Mouse (Mus musculus) megakaryocyte, embryonic 14.5 days (primary cell): ENCODE data around the gene Vwa3b. TPM values are rescaled to one million over a fixed set of nuclear protein-coding genes. Genes with fewer than 3 reads are reported as not detected.

Experiments
- H3K27me3 ChIP-seq: replicated peaks from 2 replicates; pipeline ENCODE3; 2012; ENCODE audit warnings: inconsistent platforms
- H3K36me3 ChIP-seq: replicated peaks from 2 replicates; pipeline ENCODE3; 2012; ENCODE audit warnings: low read length, inconsistent platforms, mixed read lengths
- H3K4me1 ChIP-seq: 2 replicates; pipeline ENCODE4 v1.6.1; 2012; ENCODE audit warnings: inconsistent platforms
- H3K4me3 ChIP-seq: replicated peaks from 2 replicates; pipeline ENCODE3; 2012; ENCODE audit warnings: moderate library complexity, mild to moderate bottlenecking, inconsistent platforms
- H3K9me3 ChIP-seq: 2 replicates; pipeline ENCODE4 v1.6.1; 2012; ENCODE audit warnings: inconsistent platforms
- FLI1 ChIP-seq: IDR thresholded peaks from 2 replicates; pipeline ENCODE4 v1.6.1; 2012; ENCODE audit warnings: low read length, inconsistent platforms, mixed read lengths
- GATA1 ChIP-seq: IDR thresholded peaks from 3 replicates; pipeline ENCODE4 v1.6.1; 2012; ENCODE audit warnings: mixed read lengths, low read length, inconsistent platforms, borderline replicate concordance
- polyA plus RNA-seq: library from polyadenylated mRNA; stranded (reverse); fragments of >175 nt; gene quantifications from 2 replicates; pipeline ENCODE4 v1.2.3, GENCODE M21; 2012; ENCODE audit warnings: low replicate concordance; ENCODE audit not compliant: insufficient read depth

Vwa3b gene
- polyA plus RNA-seq, 1 experiment = not detected

DNA sequence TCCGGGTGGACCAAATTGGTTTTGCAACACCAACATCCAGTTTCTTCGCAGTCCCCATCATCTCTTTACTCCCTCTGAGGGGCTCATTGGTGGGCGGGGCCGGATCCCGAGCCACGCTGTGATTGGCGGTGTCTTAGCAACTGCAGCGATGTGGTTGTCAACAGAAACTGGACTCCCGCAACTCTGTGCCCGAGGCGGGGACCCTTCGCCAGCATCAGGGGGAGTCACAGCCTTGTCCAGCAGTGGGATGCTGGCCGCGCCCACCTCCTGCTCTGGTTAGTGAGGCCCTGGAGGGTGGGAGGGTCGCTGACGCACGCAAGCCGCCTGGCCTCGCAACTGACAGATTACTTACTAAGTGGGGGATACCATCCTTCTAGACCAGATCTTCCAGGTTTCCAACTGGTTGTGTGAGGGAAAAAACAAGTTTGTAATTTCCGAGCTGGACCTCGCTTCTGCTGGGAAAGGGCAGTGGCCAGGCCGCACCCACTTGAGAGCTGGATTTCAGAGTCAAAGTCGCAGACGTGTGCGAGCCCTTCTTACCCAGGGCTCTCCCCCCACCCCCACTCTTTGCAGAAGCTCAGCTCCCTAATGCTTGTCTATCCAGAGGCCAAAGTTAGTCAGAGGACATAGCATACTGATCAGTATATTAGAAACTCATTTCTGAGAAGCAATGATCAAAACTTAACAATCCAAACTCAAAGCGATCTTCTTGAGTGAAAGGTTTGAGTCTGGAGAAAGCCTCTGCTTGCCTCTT is 2.9 kb downstream of the Vwa3b start:
- TF ChIP-seq GATA1 (no peak), FLI1 (no peak)
- Histone ChIP-seq H3K4me3 (peak overlapping the region; percentile 91), H3K4me1 (peaks cover 33% of the 10 kb centered on the region), H3K36me3 (no peaks in the 10 kb centered on the region), H3K27me3 (peaks cover 56% of the 10 kb centered on the region), H3K9me3 (no peaks in the 10 kb centered on the region)

DNA sequence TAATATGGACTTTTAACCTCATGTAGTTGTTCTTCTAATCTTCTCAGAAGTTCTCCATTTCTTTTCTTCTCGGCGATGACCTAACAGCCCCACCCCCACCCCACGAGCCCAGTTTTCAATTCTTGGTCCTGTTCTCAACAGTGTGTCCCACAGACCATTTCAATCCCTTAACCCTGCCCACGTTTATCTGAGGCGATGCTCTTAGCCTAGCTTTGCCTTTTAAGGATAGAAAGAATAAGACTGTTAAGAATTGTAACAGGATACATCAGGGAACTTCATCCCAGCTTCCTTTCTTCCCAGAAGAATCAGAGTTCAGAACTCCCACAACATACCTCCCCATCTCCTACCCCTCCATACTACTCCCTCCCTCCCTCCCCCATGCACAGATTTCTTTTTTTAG is 3.5 kb downstream of the Vwa3b start:
- Histone ChIP-seq H3K9me3 (no peaks in the 10 kb centered on the region), H3K36me3 (no peaks in the 10 kb centered on the region), H3K4me1 (peaks cover 33% of the 10 kb centered on the region), H3K27me3 (peaks cover 54% of the 10 kb centered on the region), H3K4me3 (peak overlapping the region; percentile 91)
- TF ChIP-seq FLI1 (no peak), GATA1 (no peak)

DNA sequence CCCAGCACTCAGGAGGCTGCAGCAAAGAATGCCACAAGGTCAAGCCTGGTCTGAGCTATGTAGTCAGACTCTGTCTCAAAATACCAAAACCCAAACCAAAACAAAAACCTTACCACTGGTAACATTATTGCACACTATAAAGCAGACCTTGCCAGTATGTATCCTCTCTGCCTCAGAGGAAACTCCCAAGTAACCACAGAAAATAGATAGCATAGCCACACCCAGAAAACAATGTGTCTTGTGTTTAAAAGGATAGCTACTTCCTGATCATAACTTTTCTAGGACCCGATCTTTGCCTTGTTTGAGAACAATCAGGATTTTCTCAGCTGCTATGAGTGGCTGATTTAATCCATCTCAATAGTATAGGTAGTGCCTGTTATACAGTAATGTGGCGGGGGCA is 4.3 kb downstream of the Vwa3b start:
- Histone ChIP-seq H3K4me1 (peaks cover 33% of the 10 kb centered on the region), H3K4me3 (peak overlapping the region; percentile 1), H3K9me3 (no peaks in the 10 kb centered on the region), H3K36me3 (no peaks in the 10 kb centered on the region), H3K27me3 (peaks cover 47% of the 10 kb centered on the region)
- TF ChIP-seq GATA1 = no peak

DNA sequence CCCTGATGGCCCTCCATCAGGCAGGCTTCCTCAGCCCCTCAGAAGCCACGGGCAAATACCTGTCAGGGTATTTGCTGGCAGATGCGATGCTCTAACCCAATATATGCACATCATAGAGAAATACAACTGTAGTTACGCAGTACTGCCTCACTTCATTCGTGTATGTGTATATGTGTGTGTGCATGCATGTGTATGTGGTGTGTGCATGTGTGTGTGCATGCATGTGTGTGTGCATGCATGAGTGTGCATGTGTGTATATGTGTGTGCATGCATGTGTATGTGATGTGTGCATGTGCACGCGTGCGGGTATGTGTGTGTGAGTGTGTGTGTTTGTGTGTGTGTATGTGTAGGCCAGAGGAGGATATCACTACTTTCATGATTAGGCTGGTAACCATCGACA is 9.5 kb downstream of the Vwa3b start:
- peaks cover 12% of the 10 kb centered on the region for H3K27me3 ChIP-seq
- H3K4me3 ChIP-seq = peak overlapping the region; percentile 44
- H3K4me1 ChIP-seq = peaks cover 3% of the 10 kb centered on the region
- TF ChIP-seq GATA1 = no peak; the same call in 2 of the 3 replicates
- TF ChIP-seq FLI1 = no peak
- H3K9me3 ChIP-seq = no peaks in the 10 kb centered on the region
- no peaks in the 10 kb centered on the region for H3K36me3 ChIP-seq

DNA sequence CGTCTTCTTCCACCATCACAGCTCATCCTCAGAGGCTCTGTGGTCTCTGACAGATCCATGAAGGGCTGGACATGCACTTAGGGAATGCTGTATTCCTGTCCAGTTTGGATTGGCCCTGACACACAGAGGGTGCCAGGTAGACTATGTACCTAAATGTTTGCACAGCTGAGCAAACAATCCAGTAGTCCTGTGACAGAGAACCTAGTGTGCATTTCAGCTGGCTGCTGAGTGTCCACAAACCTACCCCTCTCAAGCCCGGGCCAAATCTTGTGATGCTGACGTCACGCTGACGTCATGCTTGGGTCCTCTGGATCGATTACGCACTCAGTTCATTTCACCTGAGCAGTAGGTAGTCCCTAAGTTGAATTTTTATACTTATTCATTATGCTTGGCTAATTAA is 14.7 kb downstream of the Vwa3b start:
- H3K9me3 ChIP-seq = no peaks in the 10 kb centered on the region
- H3K36me3 ChIP-seq = no peaks in the 10 kb centered on the region
- no peak for TF ChIP-seq FLI1
- no peaks in the 10 kb centered on the region for H3K27me3 ChIP-seq
- H3K4me3 ChIP-seq = no peak overlapping the region
- H3K4me1 ChIP-seq = no peaks in the 10 kb centered on the region; the same call in 1 of the 2 replicates

DNA sequence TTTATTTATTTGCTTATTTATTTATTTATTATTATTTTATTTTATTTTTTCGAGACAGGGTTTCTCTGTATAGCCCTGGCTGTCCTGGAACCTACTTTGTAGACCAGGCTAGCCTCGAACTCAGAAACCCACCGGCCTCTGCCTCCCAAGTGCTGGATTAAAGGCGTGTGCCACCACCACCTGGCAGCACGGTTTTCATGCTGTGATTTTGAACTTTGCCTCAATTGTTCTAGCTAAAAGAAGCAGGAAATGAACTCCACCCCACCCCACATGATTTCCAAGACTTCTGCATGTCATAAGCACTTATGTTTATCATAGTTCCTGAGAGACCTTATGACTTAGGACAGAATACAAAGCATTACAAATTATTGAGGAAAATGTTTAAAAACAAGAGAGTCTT is 15.5 kb downstream of the Vwa3b start:
- TF ChIP-seq GATA1 (no peak), FLI1 (no peak)
- Histone ChIP-seq H3K4me3 (no peak overlapping the region), H3K36me3 (no peaks in the 10 kb centered on the region), H3K27me3 (no peaks in the 10 kb centered on the region), H3K9me3 (peaks cover 2% of the 10 kb centered on the region; the same call in 1 of the 2 replicates), H3K4me1 (no peaks in the 10 kb centered on the region)

DNA sequence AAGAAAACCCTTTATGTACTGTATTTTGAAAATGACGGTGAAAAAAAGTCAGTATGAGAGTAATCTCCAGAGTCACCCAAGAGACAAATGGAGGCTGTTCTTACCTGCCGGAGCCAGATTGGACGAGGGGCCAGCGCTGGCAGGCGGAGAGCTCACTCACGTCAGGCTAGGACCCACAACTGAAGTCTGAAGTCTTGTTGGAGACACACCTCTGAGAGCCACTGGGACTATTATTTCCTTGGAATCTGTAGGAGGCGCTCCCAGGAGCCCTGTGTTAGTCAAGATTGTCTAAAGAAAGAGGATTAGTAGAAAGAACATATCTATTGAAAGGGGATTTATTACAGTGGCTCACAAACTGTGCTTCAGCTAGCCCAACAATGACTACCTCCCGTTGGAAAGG is 16.4 kb downstream of the Vwa3b start:
- Histone ChIP-seq H3K27me3 (no peaks in the 10 kb centered on the region), H3K9me3 (peaks cover 4% of the 10 kb centered on the region), H3K4me3 (no peak overlapping the region), H3K36me3 (no peaks in the 10 kb centered on the region), H3K4me1 (no peaks in the 10 kb centered on the region)
- TF ChIP-seq FLI1 = no peak
- no peak for TF ChIP-seq GATA1

DNA sequence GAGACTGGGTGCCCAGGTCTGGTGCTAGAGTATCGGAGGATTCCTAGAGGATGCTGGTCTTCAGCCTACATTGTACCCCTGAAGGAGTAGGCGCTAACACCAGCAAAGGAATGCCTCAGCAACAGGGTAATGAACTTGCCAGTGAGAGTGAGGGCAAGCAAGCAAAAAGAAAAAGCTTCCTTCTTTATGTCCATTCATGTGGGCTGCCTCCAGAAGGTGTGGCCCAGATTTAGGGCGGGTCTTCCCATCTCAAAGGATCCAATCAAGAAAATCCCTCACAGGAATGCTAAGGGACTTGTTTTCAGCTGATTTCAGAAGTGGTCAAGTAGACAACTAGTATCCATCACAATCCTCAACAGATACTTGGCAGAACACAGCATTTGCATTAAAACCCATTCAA is 16.8 kb downstream of the Vwa3b start:
- no peak for TF ChIP-seq FLI1
- TF ChIP-seq GATA1 = no peak
- no peaks in the 10 kb centered on the region for H3K36me3 ChIP-seq

DNA sequence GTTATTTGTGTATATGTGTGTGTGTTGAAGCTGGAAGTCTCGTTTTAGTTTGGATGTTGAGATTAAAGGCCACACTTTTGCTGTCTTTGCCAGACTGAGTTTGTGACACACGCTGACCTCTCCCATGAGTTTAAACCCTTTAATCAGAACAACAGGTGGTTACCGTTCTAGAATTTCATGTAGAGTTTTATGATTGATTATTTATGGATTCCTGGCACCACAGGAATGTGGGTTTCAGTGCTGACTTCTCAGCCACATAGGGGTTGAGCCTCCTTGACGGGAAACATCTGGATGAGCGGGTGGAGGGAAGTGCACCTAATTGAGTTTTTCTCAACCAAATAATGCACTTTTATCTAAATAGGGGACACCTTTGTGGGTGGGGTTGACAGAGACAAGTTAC is 19.1 kb downstream of the Vwa3b start:
- H3K4me3 ChIP-seq = no peak overlapping the region
- no peaks in the 10 kb centered on the region for H3K4me1 ChIP-seq
- no peaks in the 10 kb centered on the region for H3K36me3 ChIP-seq
- H3K9me3 ChIP-seq = peaks cover 7% of the 10 kb centered on the region
- no peak for TF ChIP-seq GATA1
- TF ChIP-seq FLI1 = no peak
- H3K27me3 ChIP-seq = no peaks in the 10 kb centered on the region

More for the DNA sequence above, 16.8 kb downstream of the Vwa3b start:
- Histone ChIP-seq H3K4me1 (no peaks in the 10 kb centered on the region), H3K4me3 (no peak overlapping the region), H3K9me3 (peaks cover 7% of the 10 kb centered on the region), H3K27me3 (no peaks in the 10 kb centered on the region)

DNA sequence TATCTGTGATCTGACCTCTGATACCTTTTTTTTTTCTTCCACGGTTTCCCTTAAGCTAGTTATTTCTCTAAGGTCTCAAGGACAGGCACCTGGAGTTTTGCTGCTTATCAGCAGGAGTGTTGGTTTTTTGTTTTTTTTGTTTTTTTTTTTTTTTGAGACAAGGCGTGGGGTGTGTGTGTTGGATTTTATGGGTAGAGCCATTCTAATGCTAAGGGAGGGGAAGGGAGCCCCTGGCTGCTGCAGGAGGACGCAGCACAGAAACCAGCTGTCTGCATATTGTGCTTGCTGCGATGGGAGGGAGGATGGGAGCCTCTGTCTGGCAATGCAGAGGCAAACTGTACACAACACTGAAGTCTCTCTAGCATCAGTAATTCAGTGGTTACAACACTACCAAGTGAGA is 22.8 kb downstream of the Vwa3b start:
- H3K4me3 ChIP-seq = no peak overlapping the region
- peaks cover 9% of the 10 kb centered on the region for H3K9me3 ChIP-seq
- H3K36me3 ChIP-seq = no peaks in the 10 kb centered on the region
- H3K4me1 ChIP-seq = no peaks in the 10 kb centered on the region
- H3K27me3 ChIP-seq = peaks cover 4% of the 10 kb centered on the region
- TF ChIP-seq GATA1 (no peak), FLI1 (no peak)

DNA sequence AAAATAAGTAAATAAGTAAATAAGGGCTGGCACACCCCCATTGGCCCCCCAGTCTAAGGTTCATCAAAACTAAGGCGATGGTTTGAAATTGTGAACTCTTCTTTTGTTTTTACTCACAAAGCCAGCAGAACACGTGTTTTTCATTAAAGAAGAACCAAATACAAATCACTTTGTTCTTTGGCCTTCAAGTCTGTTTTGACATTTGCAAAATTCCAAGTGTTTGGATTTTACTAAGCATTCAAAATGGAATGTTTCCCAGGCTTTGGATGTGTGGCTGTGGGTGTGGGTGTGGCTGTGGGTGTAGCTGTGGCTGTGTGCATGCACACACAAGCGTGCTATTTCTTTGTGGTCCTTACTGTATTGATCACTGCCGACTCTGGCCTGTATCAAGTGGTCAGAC is 27.3 kb downstream of the Vwa3b start:
- H3K27me3 ChIP-seq = peaks cover 13% of the 10 kb centered on the region
- TF ChIP-seq FLI1 = no peak
- no peak for TF ChIP-seq GATA1
- H3K36me3 ChIP-seq = no peaks in the 10 kb centered on the region
- H3K4me1 ChIP-seq = no peaks in the 10 kb centered on the region
- H3K4me3 ChIP-seq = no peak overlapping the region
- peaks cover 5% of the 10 kb centered on the region; the same call in 1 of the 2 replicates for H3K9me3 ChIP-seq
